Mouse (Mus musculus) kidney, postnatal 10 days (tissue): ENCODE results near the gene Gas1.

Experiments
- DNase-seq: peaks from one replicate; pipeline ENCODE4 v3.0.0; 2021; ENCODE audit warnings: mixed read lengths

The Gas1 gene

GRCm38 (mm10) chr13:60177106-60177796 is at the start of gene Gas1:
Gas1 (minus strand) TSS chr13:60177365.
- peak; percentile 95 for DNase-seq

GRCm38 (mm10) chr13:60226251-60226836 is 49.2 kb upstream of the Gas1 start:
- peak; percentile 38 for DNase-seq

GRCm38 (mm10) chr13:60225736-60226135 is 48.6 kb upstream of the Gas1 start:
- peak; percentile 75 for DNase-seq

- no peak for DNase-seq
Measured at GRCm38 (mm10) chr13:60225276-60225675, 48.1 kb upstream of the Gas1 start.

- DNase-seq: no peak
Measured at GRCm38 (mm10) chr13:60223797-60224196, 46.6 kb upstream of the Gas1 start.

- no peak for DNase-seq
Measured at GRCm38 (mm10) chr13:60222336-60222735, 45.2 kb upstream of the Gas1 start.

GRCm38 (mm10) chr13:60213896-60214295 is 36.7 kb upstream of the Gas1 start:
- no peak for DNase-seq

GRCm38 (mm10) chr13:60207135-60207601 is 30.0 kb upstream of the Gas1 start:
- no peak for DNase-seq

GRCm38 (mm10) chr13:60204746-60205145 is 27.6 kb upstream of the Gas1 start:
- no peak for DNase-seq

- DNase-seq: no peak
Measured at GRCm38 (mm10) chr13:60193273-60193672, 16.1 kb upstream of the Gas1 start.

GRCm38 (mm10) chr13:60189923-60190322 is 12.8 kb upstream of the Gas1 start:
- DNase-seq: no peak

GRCm38 (mm10) chr13:60188952-60189351 is 11.8 kb upstream of the Gas1 start:
- no peak for DNase-seq

GRCm38 (mm10) chr13:60187276-60187675 is 10.1 kb upstream of the Gas1 start:
- no peak for DNase-seq

- DNase-seq: no peak
Measured at GRCm38 (mm10) chr13:60182346-60182745, 5.2 kb upstream of the Gas1 start.

- DNase-seq: no peak
Measured at GRCm38 (mm10) chr13:60179641-60180040, 2.5 kb upstream of the Gas1 start.

GRCm38 (mm10) chr13:60178416-60178815 is 1.3 kb upstream of the Gas1 start:
- peak; percentile 97 for DNase-seq

GRCm38 (mm10) chr13:60177797-60178110 is 589 bp upstream of the Gas1 start:
- DNase-seq: no peak

- DNase-seq: no peak
Measured at GRCm38 (mm10) chr13:60176776-60177105, 424 bp downstream of the Gas1 start.

GRCm38 (mm10) chr13:60176136-60176775 is 909 bp downstream of the Gas1 start:
- peak; percentile 80 for DNase-seq

GRCm38 (mm10) chr13:60175490-60176135 is 1.6 kb downstream of the Gas1 start:
- peak; percentile 74 for DNase-seq

GRCm38 (mm10) chr13:60174953-60175352 is 2.2 kb downstream of the Gas1 start:
- peak; percentile 26 for DNase-seq

GRCm38 (mm10) chr13:60173591-60174524 is 3.3 kb downstream of the Gas1 start:
- DNase-seq: peak; percentile 47

- no peak for DNase-seq
Measured at GRCm38 (mm10) chr13:60173186-60173585, 4.0 kb downstream of the Gas1 start.
